Mouse (Mus musculus) ES-E14 (cell line): ENCODE measurements around the gene Adamts17. TPM values are rescaled to one million over a fixed set of nuclear protein-coding genes. Genes with fewer than 3 reads are reported as not detected.

Experiments
- DNase-seq: peaks from one replicate; pipeline ENCODE4 v3.0.0-alpha.2; 2013; ENCODE audit warnings: low read depth, low spot score
- H3K27ac ChIP-seq: 2 replicates; pipeline ENCODE4 v1.5.1; 2012; ENCODE audit warnings: low read depth, mild to moderate bottlenecking, low read length, moderate library complexity, mixed read lengths; ENCODE audit not compliant: poor library complexity, insufficient read depth, severe bottlenecking
- H3K36me3 ChIP-seq: 2 replicates; pipeline ENCODE4 v1.6.1; 2012; ENCODE audit warnings: mild to moderate bottlenecking, low read length, moderate library complexity, mixed read lengths; ENCODE audit not compliant: control insufficient read depth, poor library complexity, insufficient read depth, severe bottlenecking
- H3K4me1 ChIP-seq, 2 experiments: fragments of 150-350 bp in 1 of 2; sonication (generic) in 1 of 2; 2 replicates each; pipeline ENCODE4 v1.6.1; 2012; ENCODE audit warnings: low read length in 2 of 2, mild to moderate bottlenecking in 1 of 2, mixed read lengths in 1 of 2; ENCODE audit not compliant: control insufficient read depth in 2 of 2, insufficient read depth in 2 of 2, poor library complexity in 1 of 2
- H3K4me3 ChIP-seq, 2 experiments: fragments of 150-350 bp in 1 of 2; sonication (generic) in 1 of 2; 2 replicates each; pipeline ENCODE4 v1.5.1; 2012; ENCODE audit warnings: low read length in 2 of 2, low read depth in 1 of 2, mild to moderate bottlenecking in 1 of 2, mixed read lengths in 1 of 2; ENCODE audit not compliant: insufficient read depth in 1 of 2, poor library complexity in 1 of 2, severe bottlenecking in 1 of 2
- H3K9ac ChIP-seq: 2 replicates; pipeline ENCODE4 v1.6.1; 2012; ENCODE audit warnings: low read depth, mild to moderate bottlenecking, low read length, mixed read lengths; ENCODE audit not compliant: poor library complexity, insufficient read depth, severe bottlenecking
- H3K9me3 ChIP-seq: fragments of 150-350 bp; sonication (generic); 2 replicates; pipeline ENCODE4 v1.6.1; 2012; ENCODE audit warnings: low read depth, mild to moderate bottlenecking, low read length; ENCODE audit not compliant: control insufficient read depth, insufficient read depth
- CHD2 ChIP-seq: IDR thresholded peaks from 2 replicates; pipeline ENCODE4 v1.6.1; 2014; ENCODE audit warnings: mild to moderate bottlenecking, low read depth, low read length, inconsistent platforms
- HCFC1 ChIP-seq: IDR thresholded peaks from 2 replicates; pipeline ENCODE4 v1.6.1; 2012; ENCODE audit warnings: low read length, inconsistent platforms, borderline replicate concordance; ENCODE audit not compliant: insufficient read depth
- MAFK ChIP-seq: IDR thresholded peaks from 2 replicates; pipeline ENCODE4 v1.6.1; 2014; ENCODE audit warnings: mild to moderate bottlenecking, low read depth, low read length, inconsistent platforms; ENCODE audit not compliant: insufficient read depth
- ZC3H11A ChIP-seq: IDR thresholded peaks from 2 replicates; pipeline ENCODE4 v1.6.1; 2012; ENCODE audit warnings: low read depth, mild to moderate bottlenecking, inconsistent platforms, low read length, borderline replicate concordance
- ZNF384 ChIP-seq: IDR thresholded peaks from 2 replicates; pipeline ENCODE4 v1.6.1; 2012; ENCODE audit warnings: low read depth, low read length, inconsistent platforms
- in situ Hi-C, 2 experiments: fragments of 600-800 bp; cut with MboI; formaldehyde crosslinking; loops; one replicate each; pipeline ENCODE4 v1.15.1; 2025; ENCODE audit warnings: low sequenced_read_pairs in 2 of 2, inconsistent platforms in 1 of 2; ENCODE audit not compliant: unreplicated experiment in 2 of 2
- total RNA-seq: library from RNA; depleted of rRNA; stranded (reverse); fragments of 300-350 nt; gene quantifications from 2 replicates; pipeline ENCODE4 v1.2.3, GENCODE M21; 2012

Gene Adamts17
- total RNA-seq, 1 experiment: 2.0 TPM

GRCm38 (mm10) chr7:66813172-66813571 is 26.4 kb upstream of the Adamts17 start:
- no peak overlapping the region for H3K4me3 ChIP-seq
- H3K4me1 ChIP-seq: no peaks in the 10 kb centered on the region
- no peak for TF ChIP-seq ZC3H11A
- TF ChIP-seq MAFK: no peak
- no peak for TF ChIP-seq HCFC1
- TF ChIP-seq CHD2: no peak
- no peak for TF ChIP-seq ZNF384
- no peak overlapping the region for H3K27ac ChIP-seq
- no peak overlapping the region for H3K9ac ChIP-seq
- H3K9me3 ChIP-seq: no peaks in the 10 kb centered on the region
- DNase-seq: no peak
- in situ Hi-C loops: no loop called here
- H3K36me3 ChIP-seq: no peaks in the 10 kb centered on the region

- Histone ChIP-seq H3K4me3 (no peak overlapping the region), H3K9me3 (no peaks in the 10 kb centered on the region), H3K36me3 (no peaks in the 10 kb centered on the region), H3K27ac (no peak overlapping the region), H3K4me1 (no peaks in the 10 kb centered on the region), H3K9ac (no peak overlapping the region)
- DNase-seq: no peak
- no peak for TF ChIP-seq MAFK
- in situ Hi-C loops: no loop called here
Observed at GRCm38 (mm10) chr7:66815526-66815925, 24.0 kb upstream of the Adamts17 start.

- DNase-seq: peak; percentile 26
Observed at GRCm38 (mm10) chr7:66820034-66820433, 19.5 kb upstream of the Adamts17 start.

GRCm38 (mm10) chr7:66830803-66831202 is 8.7 kb upstream of the Adamts17 start:
- no peak overlapping the region for H3K9ac ChIP-seq
- H3K9me3 ChIP-seq: no peaks in the 10 kb centered on the region
- no peak overlapping the region for H3K27ac ChIP-seq
- no peaks in the 10 kb centered on the region for H3K4me1 ChIP-seq
- no peak for TF ChIP-seq HCFC1
- TF ChIP-seq ZC3H11A: no peak
- no peak for TF ChIP-seq MAFK
- TF ChIP-seq ZNF384: no peak
- TF ChIP-seq CHD2: no peak
- no peak overlapping the region for H3K4me3 ChIP-seq
- H3K36me3 ChIP-seq: no peaks in the 10 kb centered on the region
- DNase-seq: no peak
- in situ Hi-C loops: loop anchor here (25.0 kb wide), 2 partner anchors 381 to 806 kb away; partner anchors contain the start of genes Lrrc28 (in 1 of the 2), Lysmd4 (in 1 of the 2) and Ttc23 (in 1 of the 2)

More at GRCm38 (mm10) chr7:66820034-66820433, 19.5 kb upstream of the Adamts17 start:
- no peak for TF ChIP-seq MAFK
- TF ChIP-seq ZC3H11A: peak; percentile 84
- no peak overlapping the region for H3K9ac ChIP-seq
- H3K27ac ChIP-seq: no peak overlapping the region
- H3K4me1 ChIP-seq: no peaks in the 10 kb centered on the region
- H3K9me3 ChIP-seq: no peaks in the 10 kb centered on the region
- H3K36me3 ChIP-seq: no peaks in the 10 kb centered on the region
- in situ Hi-C loops: no loop called here
- no peak overlapping the region for H3K4me3 ChIP-seq

GRCm38 (mm10) chr7:66831295-66831694 is 8.2 kb upstream of the Adamts17 start:
- in situ Hi-C loops: loop anchor here (25.0 kb wide), 2 partner anchors 381 to 806 kb away; partner anchors contain the start of genes Lrrc28 (in 1 of the 2), Lysmd4 (in 1 of the 2) and Ttc23 (in 1 of the 2)
- H3K36me3 ChIP-seq: no peaks in the 10 kb centered on the region
- TF ChIP-seq MAFK (no peak), ZNF384 (no peak), CHD2 (no peak), HCFC1 (no peak), ZC3H11A (no peak)
- DNase-seq: no peak
- no peaks in the 10 kb centered on the region for H3K9me3 ChIP-seq
- no peak overlapping the region for H3K9ac ChIP-seq
- H3K27ac ChIP-seq: no peak overlapping the region
- H3K4me3 ChIP-seq: no peak overlapping the region
- no peaks in the 10 kb centered on the region for H3K4me1 ChIP-seq
